Mouse (Mus musculus): ENCODE measurements at regions not wholly inside any gene's neighbourhood (a gene's known extent, or its start where the extent isn't known, plus 50 kb on each side); places are given as distances from the start of the nearest gene placed in this dataset.

GRCm38 (mm10) chr13:115425610-115426562 lies 324.1 kb upstream of the Itga1 start:
- Histone ChIP-seq H3K4me1 (ENCODE audit: control insufficient read depth, insufficient read depth) (no peaks in the 10 kb centered on the region), H3K9me3 (replicated peaks; ENCODE audit: control insufficient read depth, low read length) (no peaks in the 10 kb centered on the region), H3K27me3 (ENCODE audit: control insufficient read depth, insufficient read depth, low read length) (no peaks in the 10 kb centered on the region), H3K4me3 (ENCODE audit: low read depth, low read length) (no peak overlapping the region), H3K36me3 (replicated peaks; ENCODE audit: control insufficient read depth, insufficient read depth, low read length) (no peaks in the 10 kb centered on the region), H3K9ac (replicated peaks; ENCODE audit: low read depth, low read length) (no peak overlapping the region), H3K4me2 (ENCODE audit: low read depth, low read length) (no peak overlapping the region), H3K27ac (ENCODE audit: low read depth) (no peak overlapping the region)
- WGBS: 64% methylated on average over 8 of the region's 8 CpGs
- no peak for TF ChIP-seq EP300 (IDR thresholded peaks at IDR 0.05; ENCODE audit: low read depth)
- TF ChIP-seq CTCF (IDR thresholded peaks at IDR 0.05; ENCODE audit: low read depth): no peak
- ATAC-seq (ENCODE audit: insufficient read depth, low read depth) (no peak), DNase-seq (ENCODE audit: low spot score) (no peak)

DNA sequence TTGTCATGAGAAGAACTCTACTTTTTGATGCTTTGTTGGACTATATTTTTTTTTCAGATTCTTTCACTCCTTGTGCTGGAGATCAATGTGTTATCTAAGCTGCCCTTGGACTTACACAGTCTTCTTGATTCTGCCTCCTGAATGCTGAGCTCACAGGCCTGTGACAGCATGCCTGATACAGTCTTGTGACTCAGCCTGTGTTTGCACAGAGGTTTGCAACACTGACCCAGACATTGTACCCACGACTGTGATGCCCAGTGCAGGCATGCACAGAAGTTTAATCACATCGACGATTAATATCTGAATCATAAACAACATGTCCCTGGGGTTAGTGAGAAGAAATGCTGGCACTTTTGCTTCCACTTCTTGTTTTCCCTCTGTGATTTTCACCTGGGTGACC lies 322.0 kb upstream of the Itga1 start:
- DNase-seq (ENCODE audit: low spot score) (no peak), ATAC-seq (ENCODE audit: insufficient read depth, low read depth) (no peak)
- TF ChIP-seq EP300 (IDR thresholded peaks at IDR 0.05; ENCODE audit: low read depth) (no peak), CTCF (IDR thresholded peaks at IDR 0.05; ENCODE audit: low read depth) (no peak)
- Histone ChIP-seq H3K36me3 (replicated peaks; ENCODE audit: control insufficient read depth, insufficient read depth, low read length) (no peaks in the 10 kb centered on the region), H3K4me1 (ENCODE audit: control insufficient read depth, insufficient read depth) (no peaks in the 10 kb centered on the region), H3K9me3 (replicated peaks; ENCODE audit: control insufficient read depth, low read length) (no peaks in the 10 kb centered on the region), H3K27ac (ENCODE audit: low read depth) (no peak overlapping the region), H3K9ac (replicated peaks; ENCODE audit: low read depth, low read length) (no peak overlapping the region), H3K4me3 (ENCODE audit: low read depth, low read length) (no peak overlapping the region), H3K27me3 (ENCODE audit: control insufficient read depth, insufficient read depth, low read length) (no peaks in the 10 kb centered on the region), H3K4me2 (ENCODE audit: low read depth, low read length) (no peak overlapping the region)
- WGBS: 71% methylated on average over 3 of the region's 3 CpGs

DNA sequence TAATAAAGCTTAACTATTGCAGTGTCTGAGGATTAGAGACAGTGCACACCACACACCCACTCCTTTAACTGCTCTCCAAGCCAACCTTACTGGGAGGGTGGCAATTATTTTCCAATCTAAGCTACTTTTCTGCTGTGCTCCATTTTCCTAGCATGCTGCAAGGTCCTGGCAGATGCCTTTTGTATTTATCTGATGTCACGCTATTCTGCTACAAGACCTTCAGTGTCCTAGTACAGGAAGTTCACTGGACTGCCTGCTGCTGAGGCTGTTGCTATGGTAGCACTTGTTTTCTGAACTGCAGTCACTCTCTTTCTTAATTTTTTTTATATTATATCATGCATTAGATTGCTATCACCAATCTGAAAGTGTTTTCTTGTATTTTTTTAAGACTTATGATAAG lies 319.7 kb upstream of the Itga1 start:
- Histone ChIP-seq H3K9me3 (replicated peaks; ENCODE audit: control insufficient read depth, low read length) (no peaks in the 10 kb centered on the region), H3K4me2 (ENCODE audit: low read depth, low read length) (no peak overlapping the region), H3K27me3 (ENCODE audit: control insufficient read depth, insufficient read depth, low read length) (no peaks in the 10 kb centered on the region), H3K27ac (ENCODE audit: low read depth) (no peak overlapping the region), H3K36me3 (replicated peaks; ENCODE audit: control insufficient read depth, insufficient read depth, low read length) (no peaks in the 10 kb centered on the region), H3K4me3 (ENCODE audit: low read depth, low read length) (no peak overlapping the region), H3K4me1 (ENCODE audit: control insufficient read depth, insufficient read depth) (no peaks in the 10 kb centered on the region), H3K9ac (replicated peaks; ENCODE audit: low read depth, low read length) (no peak overlapping the region)
- no peak for ATAC-seq (ENCODE audit: insufficient read depth, low read depth)
- DNase-seq (ENCODE audit: low spot score): no peak
- TF ChIP-seq EP300 (IDR thresholded peaks at IDR 0.05; ENCODE audit: low read depth): no peak
- no peak for TF ChIP-seq CTCF (IDR thresholded peaks at IDR 0.05; ENCODE audit: low read depth)
- WGBS: 40% methylated on average over 1 of the region's 1 CpGs

DNA sequence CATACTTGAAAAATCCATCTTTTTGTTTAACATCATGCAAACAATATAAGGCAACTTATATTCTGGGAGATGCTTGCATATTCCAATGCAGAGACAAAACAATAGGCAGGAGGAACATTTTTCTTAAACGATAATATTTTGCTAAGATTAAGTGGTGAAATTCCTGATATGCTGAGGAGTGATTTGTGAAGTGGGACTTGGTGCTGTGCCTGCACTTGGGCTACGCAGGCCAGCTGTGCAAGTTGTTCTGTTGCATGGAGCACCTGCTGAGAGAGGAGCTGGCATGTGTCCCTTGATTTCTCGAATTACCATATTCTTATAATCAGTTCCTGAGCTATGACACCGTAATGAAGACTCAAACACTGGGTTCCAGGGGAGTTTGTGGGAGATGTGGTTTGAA lies 316.1 kb upstream of the Itga1 start:
- WGBS: 53% methylated on average over 4 of the region's 4 CpGs
- Histone ChIP-seq H3K4me1 (ENCODE audit: control insufficient read depth, insufficient read depth) (no peaks in the 10 kb centered on the region), H3K4me2 (ENCODE audit: low read depth, low read length) (no peak overlapping the region), H3K27me3 (ENCODE audit: control insufficient read depth, insufficient read depth, low read length) (no peaks in the 10 kb centered on the region), H3K27ac (ENCODE audit: low read depth) (no peak overlapping the region), H3K4me3 (ENCODE audit: low read depth, low read length) (no peak overlapping the region), H3K9me3 (replicated peaks; ENCODE audit: control insufficient read depth, low read length) (no peaks in the 10 kb centered on the region), H3K9ac (replicated peaks; ENCODE audit: low read depth, low read length) (no peak overlapping the region), H3K36me3 (replicated peaks; ENCODE audit: control insufficient read depth, insufficient read depth, low read length) (no peaks in the 10 kb centered on the region)
- DNase-seq (ENCODE audit: low spot score) (no peak), ATAC-seq (ENCODE audit: insufficient read depth, low read depth) (no peak)
- TF ChIP-seq CTCF (IDR thresholded peaks at IDR 0.05; ENCODE audit: low read depth) (no peak), EP300 (IDR thresholded peaks at IDR 0.05; ENCODE audit: low read depth) (no peak)

DNA sequence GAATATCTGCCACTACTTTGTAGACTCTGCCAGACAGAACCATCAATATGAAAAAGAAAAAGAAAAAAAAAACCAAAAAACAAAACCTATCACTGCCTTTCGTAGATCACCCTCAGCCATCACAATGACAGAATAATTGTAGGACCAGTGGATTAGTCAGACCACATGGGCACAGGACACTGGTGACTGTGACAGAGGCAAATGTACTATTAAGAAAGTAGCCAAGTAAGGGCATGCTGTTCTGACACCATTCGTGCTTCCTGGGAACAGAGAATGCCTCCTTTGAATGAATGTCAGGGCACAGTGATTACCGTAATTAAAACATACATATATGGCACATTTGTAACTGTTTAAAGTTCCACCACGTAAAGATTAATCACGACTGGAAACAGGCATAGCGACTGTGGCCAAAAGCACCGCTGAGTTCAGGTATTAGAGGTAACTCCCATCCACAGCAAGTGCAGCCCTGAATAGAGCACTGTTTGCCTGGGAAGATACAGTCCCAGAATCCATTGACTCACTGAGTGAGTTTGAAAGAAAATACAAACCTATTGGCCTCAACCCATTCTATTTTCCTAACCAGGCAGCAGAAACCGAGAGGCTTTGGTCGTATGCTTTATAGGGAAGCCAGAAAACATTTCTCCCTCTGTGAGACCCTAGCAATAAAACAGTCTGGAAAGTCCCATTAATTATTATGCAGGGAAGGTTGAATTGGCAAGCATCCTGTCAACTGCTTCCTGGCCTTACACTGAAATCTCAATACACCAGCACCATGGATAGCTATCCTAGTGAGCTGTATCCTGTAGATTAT lies 312.2 kb upstream of the Itga1 start:
- H3K9ac ChIP-seq (replicated peaks; ENCODE audit: low read depth, low read length): no peak overlapping the region
- no peak overlapping the region for H3K4me3 ChIP-seq (ENCODE audit: low read depth, low read length)
- DNase-seq (ENCODE audit: low spot score): no peak
- no peak for ATAC-seq (ENCODE audit: insufficient read depth, low read depth)
- WGBS: 75% methylated on average over 9 of the region's 9 CpGs
- H3K27me3 ChIP-seq (ENCODE audit: control insufficient read depth, insufficient read depth, low read length): no peaks in the 10 kb centered on the region
- H3K4me1 ChIP-seq (ENCODE audit: control insufficient read depth, insufficient read depth): no peaks in the 10 kb centered on the region
- no peaks in the 10 kb centered on the region for H3K9me3 ChIP-seq (replicated peaks; ENCODE audit: control insufficient read depth, low read length)
- H3K36me3 ChIP-seq (replicated peaks; ENCODE audit: control insufficient read depth, insufficient read depth, low read length): no peaks in the 10 kb centered on the region
- no peak overlapping the region for H3K4me2 ChIP-seq (ENCODE audit: low read depth, low read length)
- TF ChIP-seq EP300 (IDR thresholded peaks at IDR 0.05; ENCODE audit: low read depth) (no peak), CTCF (IDR thresholded peaks at IDR 0.05; ENCODE audit: low read depth) (no peak)
- no peak overlapping the region for H3K27ac ChIP-seq (ENCODE audit: low read depth)
